Mouse (Mus musculus) ovary, postnatal 36 days (tissue): Measurements from ENCODE around the gene Ssh2.
"Not testable (repeated sequence)": the region's sequence is repeated elsewhere in the genome, so short reads cannot be mapped to it uniquely, and the experiment has no call there.

Source experiments
- DNase-seq: peaks from one replicate; pipeline ENCODE4 v3.0.0; 2022; ENCODE audit warnings: low spot score, mixed read lengths

The Ssh2 gene

GRCm38 (mm10) chr11:77230765-77231164, 14.7 kb downstream of the Ssh2 start:
- DNase-seq: no peak

GRCm38 (mm10) chr11:77231514-77231913, 15.4 kb downstream of the Ssh2 start:
- no peak for DNase-seq

GRCm38 (mm10) chr11:77235267-77235666, 19.2 kb downstream of the Ssh2 start:
- no peak for DNase-seq

GRCm38 (mm10) chr11:77239658-77240345, 23.7 kb downstream of the Ssh2 start:
- no peak for DNase-seq

- DNase-seq: no peak
Observed at GRCm38 (mm10) chr11:77240466-77241246, 24.6 kb downstream of the Ssh2 start.

GRCm38 (mm10) chr11:77242912-77243311, 26.8 kb downstream of the Ssh2 start:
- DNase-seq: no peak

- DNase-seq: no peak
Observed at GRCm38 (mm10) chr11:77252826-77253225, 36.7 kb downstream of the Ssh2 start.

GRCm38 (mm10) chr11:77259441-77259840, 43.4 kb downstream of the Ssh2 start:
- no peak for DNase-seq

- DNase-seq: no peak
Observed at GRCm38 (mm10) chr11:77267401-77267800, 51.3 kb downstream of the Ssh2 start.

- DNase-seq: no peak
Observed at GRCm38 (mm10) chr11:77276000-77276399, 59.9 kb downstream of the Ssh2 start.

- DNase-seq: not testable (repeated sequence)
Observed at GRCm38 (mm10) chr11:77278538-77278937, 62.5 kb downstream of the Ssh2 start.

- DNase-seq: no peak
Observed at GRCm38 (mm10) chr11:77280219-77280618, 64.1 kb downstream of the Ssh2 start.

- no peak for DNase-seq
Observed at GRCm38 (mm10) chr11:77291447-77291846, 75.4 kb downstream of the Ssh2 start.

- DNase-seq: not testable (repeated sequence)
Observed at GRCm38 (mm10) chr11:77293673-77294072, 77.6 kb downstream of the Ssh2 start.

- no peak for DNase-seq
Observed at GRCm38 (mm10) chr11:77297246-77297645, 81.2 kb downstream of the Ssh2 start.

GRCm38 (mm10) chr11:77307205-77307604, 91.1 kb downstream of the Ssh2 start:
- DNase-seq: no peak

- DNase-seq: no peak
Observed at GRCm38 (mm10) chr11:77308533-77308932, 92.4 kb downstream of the Ssh2 start.

- no peak for DNase-seq
Observed at GRCm38 (mm10) chr11:77317721-77318477, 101.8 kb downstream of the Ssh2 start.

- DNase-seq: no peak
Observed at GRCm38 (mm10) chr11:77318478-77319118, 102.5 kb downstream of the Ssh2 start.

- no peak for DNase-seq
Observed at GRCm38 (mm10) chr11:77321214-77321613, 105.1 kb downstream of the Ssh2 start.

GRCm38 (mm10) chr11:77330529-77330928, 114.4 kb downstream of the Ssh2 start:
- no peak for DNase-seq

- DNase-seq: no peak
Observed at GRCm38 (mm10) chr11:77347273-77347672, 131.2 kb downstream of the Ssh2 start.
